Comparison of ENCODE assay signal across 12 mouse cellular contexts in the genomic region with DNA sequence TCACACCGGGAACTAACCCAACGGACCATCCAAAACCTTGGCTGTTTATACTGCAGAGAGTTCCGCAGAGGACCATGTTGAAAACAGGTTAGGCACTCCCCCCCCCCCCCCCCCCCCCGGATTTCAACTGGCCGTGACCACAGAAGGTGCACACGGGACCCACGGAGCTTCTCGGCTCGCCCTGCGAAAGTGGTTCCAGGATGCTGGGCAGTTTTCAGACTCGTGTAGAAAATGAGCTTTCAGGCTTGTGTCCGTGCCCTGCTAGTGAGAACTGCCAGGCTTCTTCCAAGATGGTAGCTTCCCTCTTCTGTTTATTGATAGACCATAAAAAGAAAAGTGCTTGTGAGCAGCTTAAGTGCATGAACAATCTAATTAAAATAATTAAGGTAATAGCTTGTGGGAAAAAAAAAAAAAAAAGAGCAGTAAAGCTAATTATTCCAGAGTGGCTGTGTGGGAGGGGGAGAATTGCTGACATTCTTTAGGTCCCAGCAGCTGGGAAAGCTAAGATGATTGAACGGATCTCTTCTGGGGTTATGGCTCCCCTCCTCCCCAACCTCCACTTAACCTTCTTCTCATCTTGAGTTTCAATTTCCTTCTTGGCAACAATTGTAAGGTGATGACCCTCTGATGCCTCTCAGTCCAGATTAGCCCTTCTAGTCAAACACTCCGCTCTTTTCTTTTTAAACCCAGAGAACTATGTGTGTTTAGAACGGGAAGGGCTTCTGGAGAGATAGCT.
DNase-seq lines count a peak whose midpoint lies in the region; ATAC-seq and TF ChIP-seq lines count a peak whose summit lies in the region.
"Had no signal": no experiment of that assay in that cellular context is flagged by ENCODE, and none has a peak within 500 bp of the region (broad histone marks: within the 10 kb centered on the region; RNA-seq: fewer than 3 reads in every experiment).

No protein-coding gene starts in this region.

- no peak overlapping the region for H3K9ac ChIP-seq in lung, embryonic 14.5 days
- no peak overlapping the region for H3K9ac ChIP-seq in embryonic facial prominence, embryonic 13.5 days
- no peak overlapping the region for H3K9ac ChIP-seq in hindbrain, embryonic 15.5 days
- H3K9ac ChIP-seq: liver, embryonic 14.5 days had no signal

- H3K36me3 ChIP-seq in lung, embryonic 14.5 days (ENCODE audit: insufficient read depth): no peaks in the 10 kb centered on the region
- no peaks in the 10 kb centered on the region for H3K36me3 ChIP-seq in embryonic facial prominence, embryonic 13.5 days
- no peaks in the 10 kb centered on the region for H3K36me3 ChIP-seq in hindbrain, embryonic 15.5 days

- DNase-seq in lung, embryonic 14.5 days: peak; percentile 48
- no peak for DNase-seq in lung, postnatal 14 days
- peak; percentile 43 for DNase-seq in mesoderm, embryonic 11.5 days (ENCODE audit: low read depth, low spot score)
- no peak for DNase-seq in adipocyte (ENCODE audit: low spot score)
- no peak for DNase-seq in cerebellum, adult 11-12 months
- DNase-seq in layer of hippocampus, adult 18-20 months (ENCODE audit: low spot score in 2 of 2): no peak
- DNase-seq: gastrocnemius, postnatal 10 days; thymus, postnatal 14 days had no signal

- ATAC-seq in lung, embryonic 14.5 days (ENCODE audit: insufficient read depth): no peak
- ATAC-seq in embryonic facial prominence, embryonic 13.5 days (ENCODE audit: insufficient number of reproducible peaks, insufficient read depth, low FRiP score, low TSS enrichment, low read depth): no peak
- 0 out of 2 replicates have a peak, but pooled peaks have one; percentile 11 for ATAC-seq in hindbrain, embryonic 15.5 days (ENCODE audit: low FRiP score, low read depth)
- ATAC-seq: Patski had no signal

- H3K4me3 ChIP-seq in lung, embryonic 14.5 days (ENCODE audit: low read depth, low read length): no peak overlapping the region
- peak overlapping the region; percentile 13; the same call in 1 of the 2 replicates for H3K4me3 ChIP-seq in embryonic facial prominence, embryonic 13.5 days
- no peak overlapping the region for H3K4me3 ChIP-seq in hindbrain, embryonic 15.5 days

- peaks cover 10% of the 10 kb centered on the region; the same call in 1 of the 2 replicates for H3K4me1 ChIP-seq in lung, embryonic 14.5 days (ENCODE audit: insufficient read depth)
- H3K4me1 ChIP-seq in embryonic facial prominence, embryonic 13.5 days: peaks cover 7% of the 10 kb centered on the region
- H3K4me1 ChIP-seq in hindbrain, embryonic 15.5 days (replicated peaks): peaks cover 4% of the 10 kb centered on the region; the same call in 1 of the 2 replicates

- no peak overlapping the region for H3K27ac ChIP-seq in lung, embryonic 14.5 days (ENCODE audit: low read depth)
- no peak overlapping the region for H3K27ac ChIP-seq in embryonic facial prominence, embryonic 13.5 days
- H3K27ac ChIP-seq in hindbrain, embryonic 15.5 days (replicated peaks): no peak overlapping the region
- H3K27ac ChIP-seq: liver, embryonic 14.5 days had no signal

- TF ChIP-seq CTCF in lung, embryonic 14.5 days (IDR thresholded peaks at IDR 0.05; ENCODE audit: low read depth): no peak

- H3K27me3 ChIP-seq in lung, embryonic 14.5 days (ENCODE audit: insufficient read depth, low read length): no peaks in the 10 kb centered on the region
- peaks cover 16% of the 10 kb centered on the region; the same call in 1 of the 2 replicates for H3K27me3 ChIP-seq in embryonic facial prominence, embryonic 13.5 days
- H3K27me3 ChIP-seq in hindbrain, embryonic 15.5 days: no peaks in the 10 kb centered on the region
- H3K27me3 ChIP-seq: Patski had no signal

- peak overlapping the region; percentile 46 for H3K4me2 ChIP-seq in lung, embryonic 14.5 days
- peak overlapping the region; percentile 50 for H3K4me2 ChIP-seq in embryonic facial prominence, embryonic 13.5 days
- H3K4me2 ChIP-seq in hindbrain, embryonic 15.5 days: peak overlapping the region; percentile 33

- no peaks in the 10 kb centered on the region for H3K9me3 ChIP-seq in lung, embryonic 14.5 days (ENCODE audit: low read depth, low read length)
- H3K9me3 ChIP-seq in embryonic facial prominence, embryonic 13.5 days: no peaks in the 10 kb centered on the region
- H3K9me3 ChIP-seq in hindbrain, embryonic 15.5 days: no peaks in the 10 kb centered on the region

- 31% methylated on average over 15 of the region's 15 CpGs for WGBS in lung, embryonic 14.5 days
- 15% methylated on average over 15 of the region's 15 CpGs for WGBS in embryonic facial prominence, embryonic 13.5 days
- WGBS in hindbrain, embryonic 15.5 days: 26% methylated on average over 15 of the region's 15 CpGs

Comparison
In these comparisons a context has a peak if more than half of its experiments do, and no peak if none do; other contexts are left out.
1. DNase-seq: peak in lung, embryonic 14.5 days (single experiment) and mesoderm, embryonic 11.5 days (single experiment); none in lung, postnatal 14 days (single experiment), adipocyte (single experiment), cerebellum, adult 11-12 months (single experiment) and layer of hippocampus, adult 18-20 months (0 of 2).
2. Peak in every context shown above with its lines, with median percentiles within 50 percentile points of each other: H3K4me2 ChIP-seq.